Mouse (Mus musculus) intestine, embryonic 15.5 days (tissue): ENCODE measurements around the gene Serpina9. TPM values are rescaled to one million over a fixed set of nuclear protein-coding genes. Genes with fewer than 3 reads are reported as not detected.
"Not testable (repeated sequence)": the region's sequence is repeated elsewhere in the genome, so short reads cannot be mapped to it uniquely, and the experiment has no call there.

Source experiments
- ATAC-seq: fragments of 200-750 bp; cut with Nextera tagmentation; 2 replicates; pipeline ENCODE4 v1.8.0; 2017; ENCODE audit warnings: moderate TSS enrichment, moderate library complexity
- H3K27ac ChIP-seq: fragments of 300-500 bp; sonication (generic); 2 replicates; pipeline ENCODE4 v1.5.1; 2015; ENCODE audit warnings: mild to moderate bottlenecking, inconsistent platforms
- H3K27me3 ChIP-seq: fragments of 300-500 bp; sonication (generic); replicated peaks from 2 replicates; pipeline ENCODE4 v1.6.1; 2015; ENCODE audit warnings: inconsistent platforms
- H3K36me3 ChIP-seq: fragments of 300-500 bp; sonication (generic); 2 replicates; pipeline ENCODE4 v1.6.1; 2015; ENCODE audit warnings: inconsistent platforms
- H3K4me1 ChIP-seq: fragments of 300-500 bp; sonication (generic); replicated peaks from 2 replicates; pipeline ENCODE4 v1.6.1; 2015; ENCODE audit warnings: inconsistent platforms
- H3K4me2 ChIP-seq: fragments of 300-500 bp; sonication (generic); replicated peaks from 2 replicates; pipeline ENCODE4 v1.6.1; 2015; ENCODE audit warnings: mild to moderate bottlenecking, inconsistent platforms
- H3K4me3 ChIP-seq: fragments of 300-500 bp; sonication (generic); replicated peaks from 2 replicates; pipeline ENCODE4 v1.5.1; 2015; ENCODE audit warnings: inconsistent platforms
- H3K9ac ChIP-seq: fragments of 300-500 bp; sonication (generic); 2 replicates; pipeline ENCODE4 v1.6.1; 2015; ENCODE audit warnings: inconsistent platforms
- H3K9me3 ChIP-seq: fragments of 300-500 bp; sonication (generic); 2 replicates; pipeline ENCODE4 v1.6.1; 2016; ENCODE audit warnings: inconsistent platforms
- WGBS: fragments of 180-500 bp; shearing (Covaris S2); methylation state at CpG from one replicate; pipeline ENCODE4 v1.1.7; 2015; 5-methylcytosine and 5-hydroxymethylcytosine counted together
- polyA plus RNA-seq: library from polyadenylated mRNA; unstranded; fragments of >200 nt; fragmentation: Nextera tagmentation; extraction: Ambion mirVana; gene quantifications from 2 replicates; pipeline ENCODE4 v1.2.1, GENCODE M21; 2015

Gene Serpina9
- polyA plus RNA-seq, 1 experiment from 2014 or later, result not detected

DNA sequence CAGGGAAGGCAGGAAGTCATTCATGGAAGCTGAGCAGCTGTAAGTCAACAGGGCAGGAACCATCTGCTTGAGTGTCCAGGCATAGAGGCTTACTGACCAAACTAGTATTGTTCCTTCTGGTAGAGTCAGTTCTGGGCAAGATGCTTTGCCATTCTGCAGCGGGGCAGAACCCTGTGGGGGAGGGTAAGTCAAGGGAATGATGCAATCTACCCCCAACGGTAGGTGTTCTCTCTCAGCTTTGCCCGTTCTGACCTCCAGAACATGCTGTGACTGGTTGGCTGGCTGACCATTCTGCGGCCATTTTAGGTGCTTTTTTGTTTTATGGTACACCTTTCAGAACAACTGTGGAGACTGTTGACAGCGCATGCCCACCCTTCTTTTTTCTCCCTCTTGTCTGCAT, 51.2 kb downstream of the Serpina9 start:
- ATAC-seq, result no peak
- no peaks in the 10 kb centered on the region for H3K4me1 ChIP-seq
- H3K36me3 ChIP-seq, result no peaks in the 10 kb centered on the region
- H3K9me3 ChIP-seq, result no peaks in the 10 kb centered on the region
- H3K4me3 ChIP-seq, result no peak overlapping the region
- no peaks in the 10 kb centered on the region for H3K27me3 ChIP-seq
- H3K27ac ChIP-seq, result no peak overlapping the region
- H3K9ac ChIP-seq, result no peak overlapping the region
- WGBS, result 89% methylated on average over 5 of the region's 5 CpGs
- H3K4me2 ChIP-seq, result no peak overlapping the region

DNA sequence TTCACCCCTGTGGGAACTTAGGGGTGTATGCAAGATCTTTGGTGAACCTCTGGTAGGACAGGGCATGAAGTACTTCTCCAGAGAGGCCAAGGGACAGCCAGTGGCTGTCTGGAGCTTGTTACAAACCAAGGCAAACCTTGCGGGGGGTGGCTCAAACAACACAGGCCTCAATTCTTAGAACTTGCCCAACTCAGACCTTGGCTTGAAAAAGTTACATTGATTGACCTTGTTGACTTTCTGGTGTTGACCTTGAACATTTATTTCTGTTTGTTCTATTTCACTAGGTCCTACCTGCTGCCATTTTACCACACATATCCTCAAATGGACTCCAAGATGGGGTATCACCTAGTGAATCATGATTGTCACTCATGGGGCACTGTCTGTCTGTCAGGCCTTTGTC, 51.8 kb downstream of the Serpina9 start:
- Histone ChIP-seq H3K4me3 (no peak overlapping the region), H3K4me1 (no peaks in the 10 kb centered on the region), H3K27me3 (no peaks in the 10 kb centered on the region), H3K4me2 (no peak overlapping the region), H3K27ac (no peak overlapping the region), H3K9ac (no peak overlapping the region), H3K9me3 (no peaks in the 10 kb centered on the region), H3K36me3 (no peaks in the 10 kb centered on the region)
- no peak for ATAC-seq
- WGBS, result 96% methylated on average over 1 of the region's 1 CpGs

DNA sequence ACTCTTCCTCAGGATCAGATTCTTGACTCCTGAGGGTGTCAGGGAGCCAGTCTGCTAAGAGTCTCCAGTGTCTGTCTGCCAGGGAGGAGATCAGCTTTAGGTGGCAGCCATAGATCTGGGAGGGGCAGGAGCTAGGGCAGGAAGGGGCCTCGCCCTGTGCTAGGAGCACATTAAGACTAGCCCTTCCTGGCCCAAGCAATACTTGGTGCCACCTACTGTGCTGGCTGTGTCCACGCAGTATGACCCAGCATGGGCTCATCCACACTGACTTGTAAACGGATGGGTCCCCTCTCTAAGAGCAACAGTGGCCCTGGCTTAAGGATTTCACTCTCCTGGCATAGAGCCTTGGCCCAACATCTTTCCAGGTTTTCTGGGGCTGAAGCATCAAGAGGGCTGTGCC, 54.8 kb downstream of the Serpina9 start, which contains the start of gene Serpina1e:
Gene Serpina1e, minus strand, starts transcription at position 178 of the 400 bp plus-strand sequence.
- Histone ChIP-seq H3K9me3 (no peaks in the 10 kb centered on the region), H3K27me3 (no peaks in the 10 kb centered on the region), H3K4me2 (no peak within 1 kb of the TSS), H3K4me1 (no peaks in the 10 kb centered on the region), H3K4me3 (no peak within 1 kb of the TSS), H3K27ac (no peak within 1 kb of the TSS), H3K36me3 (no peaks in the 10 kb centered on the region), H3K9ac (no peak within 1 kb of the TSS)
- ATAC-seq, result peak; percentile 62
- 78% methylated on average over 3 of the region's 3 CpGs for WGBS

DNA sequence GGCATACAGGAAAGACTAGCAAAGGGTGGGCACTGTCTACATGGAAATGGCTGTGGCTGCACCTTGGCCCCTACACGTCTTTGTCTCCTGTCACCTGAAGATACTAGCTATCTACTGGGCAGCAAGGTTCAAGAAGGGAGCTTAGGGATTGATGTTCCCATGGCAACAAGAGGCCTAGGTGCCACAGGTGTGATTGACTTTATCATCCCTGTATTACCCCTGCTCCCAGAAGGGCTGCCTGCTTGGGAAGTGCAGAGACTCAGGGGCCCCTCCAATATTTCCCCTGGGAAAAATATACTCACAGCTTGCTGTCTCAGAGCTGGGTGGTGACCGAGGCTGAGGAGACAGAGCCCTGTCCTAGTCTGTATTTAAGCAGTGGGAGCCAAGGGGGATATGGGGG, 57.0 kb downstream of the Serpina9 start:
- not testable (repeated sequence) for H3K36me3 ChIP-seq, H3K4me2 ChIP-seq, H3K4me1 ChIP-seq, H3K4me3 ChIP-seq, H3K27ac ChIP-seq, H3K9ac ChIP-seq, H3K9me3 ChIP-seq, H3K27me3 ChIP-seq
- 50% methylated on average over 2 of the region's 2 CpGs for WGBS
- ATAC-seq, result peak; percentile 94

DNA sequence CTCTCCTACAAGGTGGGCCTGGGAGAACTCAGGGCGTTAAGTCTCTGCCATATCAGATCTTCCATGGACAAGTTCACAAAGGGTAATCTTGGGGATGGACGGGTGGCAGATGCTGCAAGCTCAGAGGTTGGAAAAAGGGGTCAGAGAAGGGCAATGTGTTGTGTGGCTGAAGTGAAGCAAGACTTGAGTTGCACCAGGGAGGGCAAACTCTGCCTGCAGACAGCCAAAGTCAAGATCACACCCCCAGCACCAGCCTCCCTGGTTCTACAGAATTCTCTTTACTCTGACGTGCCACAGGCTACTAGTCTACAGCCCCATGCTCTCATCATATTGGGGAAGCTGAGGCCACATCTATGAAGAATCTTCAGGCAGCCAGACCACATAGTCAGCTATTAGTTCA, 60.6 kb downstream of the Serpina9 start:
- 72% methylated on average over 3 of the region's 3 CpGs for WGBS
- H3K4me2 ChIP-seq, H3K36me3 ChIP-seq, ATAC-seq, H3K9me3 ChIP-seq, H3K4me1 ChIP-seq, H3K9ac ChIP-seq, H3K27ac ChIP-seq, H3K4me3 ChIP-seq, H3K27me3 ChIP-seq: not testable (repeated sequence)

DNA sequence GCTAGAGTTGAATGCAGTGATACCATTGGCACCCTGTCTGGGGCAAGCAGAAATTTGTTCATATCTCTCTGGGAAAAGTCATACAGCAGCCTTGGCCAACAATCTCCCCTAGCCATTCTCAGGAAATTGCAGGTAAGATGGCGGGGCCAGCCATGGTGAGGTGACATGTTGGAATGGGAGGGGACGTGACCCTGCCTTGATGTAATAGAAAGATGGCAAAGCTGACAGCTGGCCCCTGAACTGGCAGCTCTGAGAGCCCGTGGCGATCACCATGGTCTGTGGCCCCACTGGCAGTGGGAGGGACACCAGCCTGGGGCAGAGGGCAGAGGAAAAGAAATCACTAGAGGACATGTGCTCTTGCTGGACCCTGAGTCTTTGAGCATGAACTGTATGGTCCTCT, 67.3 kb downstream of the Serpina9 start:
- no peak overlapping the region for H3K4me3 ChIP-seq
- H3K27me3 ChIP-seq, result no peaks in the 10 kb centered on the region
- WGBS, result 91% methylated on average over 4 of the region's 4 CpGs

More for the DNA sequence above, 67.3 kb downstream of the Serpina9 start:
- Histone ChIP-seq H3K4me2 (no peak overlapping the region), H3K9ac (no peak overlapping the region), H3K4me1 (no peaks in the 10 kb centered on the region), H3K9me3 (no peaks in the 10 kb centered on the region), H3K27ac (no peak overlapping the region), H3K36me3 (no peaks in the 10 kb centered on the region)
- no peak for ATAC-seq

Other genes starting within 250 kb of the Serpina9 start
- 10.1 and 12.4 TPM in 2 replicates for gene Serpina1d, start 240.2 kb downstream of the Serpina9 start, polyA plus RNA-seq
- gene Serpina1b, start 183.4 kb downstream of the Serpina9 start, polyA plus RNA-seq, result 59.9 and 63.5 TPM in 2 replicates
- 31.2 and 33.0 TPM in 2 replicates for gene Serpina1a, start 150.2 kb downstream of the Serpina9 start, polyA plus RNA-seq
- gene Serpina1c, start 108.9 kb downstream of the Serpina9 start, polyA plus RNA-seq, result 30.0 and 31.8 TPM in 2 replicates
- gene Serpina1e, start 54.8 kb downstream of the Serpina9 start, polyA plus RNA-seq, result 25.6 and 27.7 TPM in 2 replicates
- 0.10 TPM in 1 of 2 replicates, not detected in the other for gene Serpina11, start 23.8 kb downstream of the Serpina9 start, polyA plus RNA-seq
- gene Serpina12, start 30.7 kb upstream of the Serpina9 start, polyA plus RNA-seq, result not detected in 2 replicates
- not detected in 2 replicates for gene Serpina5, start 87.4 kb upstream of the Serpina9 start, polyA plus RNA-seq
- gene Serpina3a, start 99.0 kb upstream of the Serpina9 start, polyA plus RNA-seq, result not detected in 2 replicates
- gene Serpina3b, start 114.2 kb upstream of the Serpina9 start, polyA plus RNA-seq, result not detected in 2 replicates
- gene Serpina3c, start 140.1 kb upstream of the Serpina9 start, polyA plus RNA-seq, result not detected in 2 replicates
- 0.32 and 0.44 TPM in 2 replicates for gene Serpina3f, start 200.8 kb upstream of the Serpina9 start, polyA plus RNA-seq
- 4.9 and 5.0 TPM in 2 replicates for gene Serpina3g, start 222.5 kb upstream of the Serpina9 start, polyA plus RNA-seq
- gene Serpina3i, start 249.4 kb upstream of the Serpina9 start, polyA plus RNA-seq, result 0.16 TPM in 1 of 2 replicates, not detected in the other